Mouse (Mus musculus) megakaryocyte, adult 5-6 weeks (primary cell): ENCODE data around the gene Slc16a4. TPM values are rescaled to one million over a fixed set of nuclear protein-coding genes. Genes with fewer than 3 reads are reported as not detected.
"Not testable (repeated sequence)": the region's sequence is repeated elsewhere in the genome, so short reads cannot be mapped to it uniquely, and the experiment has no call there.

Source experiments
- ATAC-seq: 2 replicates; pipeline ENCODE4 v1.8.0; 2016; ENCODE audit warnings: mild to moderate bottlenecking, inconsistent platforms; ENCODE audit not compliant: poor library complexity, severe bottlenecking
- total RNA-seq, 2 experiments: library from RNA; stranded (forward) in 1 of 2; stranded (reverse) in 1 of 2; fragments of 153-499, 151-499 nt in 1 of 2; fragments of 221-1000, 200-1000 nt in 1 of 2; gene quantifications; 2 replicates each; pipeline versions ENCODE4 v1.2.3 to v1.2.4; 2015 to 2017

The Slc16a4 gene
- total RNA-seq, 2 experiments from 2014 or later: 0.18 to 0.36 TPM

- ATAC-seq: no peak
Observed at GRCm38 (mm10) chr3:107295672-107296360, 4.8 kb downstream of the Slc16a4 start.

DNA sequence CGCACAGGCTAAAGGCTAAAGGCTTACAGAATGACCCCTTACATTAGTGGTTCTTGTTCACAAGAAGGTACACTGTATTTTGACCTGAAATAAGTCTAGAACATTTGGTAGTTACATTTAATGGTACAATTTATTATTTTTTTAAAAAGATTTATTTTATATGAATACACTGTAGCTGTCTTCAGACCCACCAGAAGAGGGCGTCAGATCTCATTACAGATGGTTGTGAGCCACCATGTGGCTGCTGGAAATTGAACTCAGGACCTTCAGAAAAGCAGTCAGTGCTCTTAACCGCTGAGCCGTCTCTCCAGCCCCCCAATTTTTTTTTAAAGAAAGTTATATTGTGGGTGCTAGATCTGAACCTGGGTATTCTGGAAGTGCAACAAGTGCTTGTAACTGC, 5.9 kb downstream of the Slc16a4 start:
- ATAC-seq: not testable (repeated sequence)

GRCm38 (mm10) chr3:107317338-107317737, 26.3 kb downstream of the Slc16a4 start:
- no peak for ATAC-seq

- ATAC-seq: no peak
Observed at GRCm38 (mm10) chr3:107321141-107321540, 30.1 kb downstream of the Slc16a4 start.

DNA sequence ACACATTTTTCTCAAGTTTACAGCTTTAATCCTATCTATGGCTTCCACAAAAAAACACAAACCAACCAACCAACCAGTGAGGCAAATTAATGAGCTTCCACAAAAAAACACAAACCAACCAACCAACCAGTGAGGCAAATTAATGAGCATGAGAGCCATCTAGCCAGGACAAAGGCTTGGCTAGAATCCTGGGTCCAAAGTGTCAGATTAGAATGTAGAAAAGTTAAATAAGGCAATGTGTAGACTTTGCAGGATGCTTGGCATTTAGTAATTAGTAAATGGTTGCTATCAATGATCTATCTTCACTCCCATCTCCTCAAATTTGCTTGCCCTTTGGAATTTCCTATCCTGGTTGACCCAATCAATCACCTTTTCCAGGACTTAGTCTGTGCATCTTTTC, 30.7 kb downstream of the Slc16a4 start:
- no peak for ATAC-seq

DNA sequence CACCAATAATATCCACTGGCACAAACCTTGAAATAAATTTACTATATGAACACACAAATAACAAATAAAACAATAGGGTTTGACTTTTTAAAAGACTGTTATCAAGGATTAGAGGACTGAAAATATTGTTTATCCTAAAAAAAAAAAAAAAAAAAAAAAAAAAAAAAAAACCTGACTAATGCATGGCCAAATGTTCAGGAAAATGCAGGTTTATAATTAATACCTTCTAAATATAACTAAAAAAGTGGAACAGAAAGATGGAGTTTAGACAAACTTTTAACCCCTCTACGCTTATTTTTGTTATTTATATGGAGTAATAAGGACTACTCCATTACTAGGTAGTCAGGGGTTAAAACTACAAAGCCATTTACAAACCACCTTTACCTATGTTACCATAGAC, 35.4 kb downstream of the Slc16a4 start:
- no peak for ATAC-seq

DNA sequence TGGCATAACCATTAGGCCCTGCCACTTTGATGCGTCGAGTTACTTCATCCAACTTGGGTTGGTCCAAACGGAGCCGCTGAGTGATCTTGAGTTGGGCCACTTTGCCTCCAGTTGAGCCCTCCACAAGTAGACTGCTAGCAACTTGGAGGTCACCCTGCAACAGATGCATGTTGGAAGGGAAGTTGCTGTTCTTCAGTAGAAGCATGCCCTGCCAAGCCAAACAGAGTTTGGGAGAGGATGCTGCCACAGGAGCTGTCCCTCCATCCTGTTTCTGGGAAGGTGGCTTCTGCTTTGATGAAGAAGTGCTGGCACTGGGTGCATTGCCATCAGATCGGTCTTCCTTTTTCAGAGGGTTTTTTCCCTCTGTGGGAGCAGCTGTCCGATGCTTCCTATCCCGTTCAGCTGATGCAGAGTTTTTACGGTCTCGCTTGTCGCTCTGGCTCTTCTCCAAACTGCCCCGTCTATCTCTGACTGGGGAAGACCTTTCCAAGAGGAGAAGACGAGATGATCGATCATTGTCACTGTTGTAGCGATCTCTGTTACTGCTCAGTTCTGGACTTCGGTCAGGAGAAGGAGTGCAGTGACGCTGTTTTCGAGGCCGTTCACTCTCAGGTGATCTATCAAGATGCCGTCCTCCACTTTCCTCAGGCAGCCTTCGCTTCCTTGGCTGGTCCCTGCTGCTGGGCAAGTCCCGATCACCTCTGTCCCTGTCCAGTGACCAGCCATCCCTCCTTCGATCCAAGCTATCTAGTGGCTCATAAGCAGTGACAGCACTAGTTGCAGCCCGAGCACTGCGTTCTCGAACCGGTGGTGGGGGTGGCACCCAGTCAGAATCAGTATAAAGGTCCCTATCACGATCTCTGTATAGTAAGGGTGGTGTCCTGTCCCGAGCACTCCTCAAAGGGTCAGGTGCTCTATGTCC, 39.7 kb downstream of the Slc16a4 start:
- no peak for ATAC-seq

DNA sequence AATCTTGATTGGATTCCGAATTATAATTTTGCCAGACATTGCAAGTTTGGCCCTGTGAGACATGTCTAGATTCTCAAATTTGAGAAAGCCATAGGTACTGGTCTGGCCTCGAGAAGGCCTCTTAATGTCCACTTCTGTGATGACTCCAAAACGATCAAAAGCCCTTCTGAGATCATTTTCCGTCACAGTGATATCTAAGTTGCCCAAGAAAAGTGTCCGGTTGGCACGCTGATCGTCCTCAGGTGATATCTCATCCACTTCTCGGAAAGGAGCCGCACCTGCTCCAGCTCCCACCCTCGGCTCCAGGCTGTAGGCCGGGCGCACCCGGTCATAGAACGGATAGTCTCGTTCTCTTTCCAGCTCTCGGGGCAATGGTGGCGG, 40.7 kb downstream of the Slc16a4 start:
- ATAC-seq: no peak

DNA sequence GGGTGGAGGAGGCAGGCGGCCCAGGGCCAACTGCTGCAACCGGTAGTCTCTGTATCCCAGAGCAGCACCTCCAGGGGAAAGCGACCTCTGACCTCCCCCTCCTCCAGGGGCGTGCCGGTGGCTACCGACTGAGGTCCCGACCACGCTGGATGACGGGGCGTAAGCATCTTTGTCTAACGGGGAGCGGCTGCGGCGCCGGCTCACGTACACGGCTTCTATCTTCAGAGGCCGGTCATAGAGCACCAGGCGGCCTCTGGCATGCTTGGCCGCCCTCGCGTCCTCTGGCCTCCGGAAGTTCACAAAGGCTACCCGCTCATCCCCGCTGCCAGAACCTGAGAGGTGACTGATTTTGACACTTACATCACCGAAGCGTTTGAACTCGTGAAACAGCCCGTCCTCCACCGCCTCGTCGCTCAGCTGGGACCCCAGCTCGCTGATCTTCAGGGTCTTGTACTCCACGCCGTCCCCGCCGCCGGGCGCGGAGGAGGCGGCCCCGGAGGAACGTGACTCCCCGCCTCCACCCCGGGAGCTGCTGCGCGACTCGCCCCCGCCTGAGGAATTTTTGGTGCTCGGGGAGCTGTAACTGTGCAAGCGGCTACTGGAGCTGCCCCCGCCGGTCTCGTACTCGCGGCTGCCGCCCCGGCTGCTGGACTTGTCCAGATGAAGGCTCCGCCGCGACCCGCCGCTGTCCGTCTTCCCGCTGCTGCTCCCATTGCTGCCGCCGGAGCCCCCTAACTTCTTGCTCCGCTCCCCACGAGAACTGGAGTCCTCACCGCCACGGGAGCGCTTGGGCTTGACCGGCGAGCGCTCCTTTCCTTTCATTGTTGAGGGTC, 41.3 kb downstream of the Slc16a4 start:
- ATAC-seq: 0 out of 2 replicates have a peak, but pooled peaks have one; percentile 1

GRCm38 (mm10) chr3:107332960-107333380, 41.9 kb downstream of the Slc16a4 start:
- ATAC-seq: peak; percentile 75

- peak; percentile 71 for ATAC-seq
Observed at GRCm38 (mm10) chr3:107333381-107334201, 42.6 kb downstream of the Slc16a4 start, which contains the start of gene Rbm15. Gene Rbm15 (minus strand): TSS chr3:107333673.

- ATAC-seq: no peak
Observed at GRCm38 (mm10) chr3:107334202-107334934, 43.3 kb downstream of the Slc16a4 start.

DNA sequence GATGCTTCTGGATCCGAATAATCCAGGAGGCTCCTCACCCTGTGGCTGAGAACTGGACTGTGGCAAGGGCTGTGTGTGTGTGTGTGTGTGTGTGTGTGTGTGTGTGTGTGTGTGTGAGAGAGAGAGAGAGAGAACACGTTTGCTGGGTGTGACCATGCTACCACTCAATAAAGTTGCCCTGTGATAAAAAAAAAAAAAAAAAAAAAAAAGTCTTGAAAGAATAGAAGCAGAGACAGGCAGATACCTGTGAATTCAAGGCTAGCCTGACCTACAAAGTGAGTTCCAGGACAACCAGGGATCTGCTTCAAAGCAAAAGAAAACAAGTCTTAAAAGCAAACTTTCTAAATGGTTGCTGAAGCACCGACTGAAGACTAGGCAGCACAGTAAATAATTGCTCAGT, 52.9 kb downstream of the Slc16a4 start:
- no peak for ATAC-seq

GRCm38 (mm10) chr3:107345033-107345725, 54.1 kb downstream of the Slc16a4 start:
- ATAC-seq: peak; percentile 40

- no peak for ATAC-seq
Observed at GRCm38 (mm10) chr3:107349006-107349405, 58.0 kb downstream of the Slc16a4 start.

DNA sequence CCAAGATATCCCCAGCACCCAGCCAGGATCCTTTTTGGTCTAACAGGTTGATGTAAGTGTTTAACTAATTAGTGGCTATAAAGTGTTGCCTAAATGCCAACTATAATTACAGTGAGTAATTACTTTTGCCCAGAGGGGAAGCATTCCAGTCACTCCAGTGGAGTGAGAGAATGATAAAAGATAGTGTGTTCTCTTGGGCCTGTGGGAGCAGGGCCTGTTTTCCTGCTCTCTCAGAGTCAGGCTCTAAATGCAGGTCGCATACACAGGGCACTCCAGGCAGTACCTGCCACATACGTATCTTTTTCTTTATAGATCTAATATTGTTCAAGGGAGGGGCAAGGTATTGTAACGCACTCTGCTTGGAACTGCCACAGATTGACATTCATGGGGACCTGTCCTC, 60.7 kb downstream of the Slc16a4 start:
- no peak for ATAC-seq

- no peak for ATAC-seq
Observed at GRCm38 (mm10) chr3:107355618-107356260, 64.7 kb downstream of the Slc16a4 start.

DNA sequence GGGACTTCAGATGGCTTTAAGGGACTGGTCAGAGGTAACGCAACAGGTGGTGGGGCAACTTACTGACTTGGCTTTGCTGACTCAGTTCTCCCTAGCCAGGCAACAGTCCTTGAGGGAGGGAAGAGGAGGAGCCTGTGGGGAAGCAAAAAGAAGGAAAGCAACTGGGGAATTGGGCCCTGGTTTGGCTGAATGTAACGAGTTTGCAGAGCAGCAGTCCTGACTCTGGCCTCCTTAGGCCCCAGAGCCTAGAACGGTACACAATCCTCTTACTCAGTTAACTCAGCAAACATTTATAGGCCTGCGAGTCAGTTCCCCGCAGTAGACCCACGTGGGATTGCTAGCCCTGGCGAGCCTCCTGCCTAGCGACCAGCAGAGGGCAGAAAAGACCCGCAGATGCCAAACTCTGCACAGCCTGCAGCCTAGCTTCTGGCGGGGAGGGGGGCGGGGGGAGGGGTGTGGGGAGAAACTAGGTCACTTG, 66.0 kb downstream of the Slc16a4 start:
- ATAC-seq: peak; percentile 92
